Mouse (Mus musculus) hindbrain, postnatal 0 days (tissue): Measurements from ENCODE around the gene Prkca. TPM values are rescaled to one million over a fixed set of nuclear protein-coding genes. Genes with fewer than 3 reads are reported as not detected.

Experiments used
- ATAC-seq: fragments of 200-750 bp; cut with Nextera tagmentation; 2 replicates; pipeline ENCODE4 v1.8.0; 2017; ENCODE audit warnings: mild to moderate bottlenecking, moderate TSS enrichment, moderate library complexity
- DNase-seq: peaks from one replicate; pipeline ENCODE4 v3.0.0-alpha.2; 2015; ENCODE audit warnings: low spot score
- H3K27ac ChIP-seq: fragments of 300-500 bp; sonication (generic); 2 replicates; pipeline ENCODE4 v1.5.1; 2014; ENCODE audit warnings: mild to moderate bottlenecking
- H3K27me3 ChIP-seq: fragments of 300-500 bp; sonication (generic); 2 replicates; pipeline ENCODE4 v1.6.1; 2014; ENCODE audit warnings: low read length, mixed read lengths; ENCODE audit not compliant: insufficient read depth
- H3K36me3 ChIP-seq: fragments of 300-500 bp; sonication (generic); 2 replicates; pipeline ENCODE4 v1.6.1; 2014; ENCODE audit warnings: low read length, mixed read lengths; ENCODE audit not compliant: insufficient read depth
- H3K4me1 ChIP-seq: fragments of 300-500 bp; sonication (generic); 2 replicates; pipeline ENCODE4 v1.6.1; 2014; ENCODE audit warnings: antibody characterized with exemption, low read length, mixed read lengths; ENCODE audit not compliant: insufficient read depth
- H3K4me2 ChIP-seq: fragments of 300-500 bp; sonication (generic); 2 replicates; pipeline ENCODE4 v1.6.1; 2014; ENCODE audit warnings: low read depth, mild to moderate bottlenecking, low read length, moderate library complexity, mixed read lengths
- H3K4me3 ChIP-seq: fragments of 300-500 bp; sonication (generic); 2 replicates; pipeline ENCODE4 v1.5.1; 2014; ENCODE audit warnings: low read length
- H3K9ac ChIP-seq: fragments of 300-500 bp; sonication (generic); replicated peaks from 2 replicates; pipeline ENCODE4 v1.6.1; 2014; ENCODE audit warnings: mild to moderate bottlenecking, low read length, moderate library complexity, mixed read lengths
- H3K9me3 ChIP-seq: fragments of 300-500 bp; sonication (generic); 2 replicates; pipeline ENCODE4 v1.6.1; 2016; ENCODE audit warnings: low read length, mixed read lengths
- CTCF ChIP-seq: IDR thresholded peaks from 2 replicates; pipeline ENCODE4 v1.5.1; 2016; ENCODE audit warnings: antibody characterized with exemption, control low read depth, low read depth
- WGBS: fragments of 180-500 bp; shearing (Covaris S2); extraction: QIAGEN DNeasy Blood & Tissue Kit; methylation state at CpG from one replicate; pipeline ENCODE4 v1.1.7; 2014; 5-methylcytosine and 5-hydroxymethylcytosine counted together
- polyA plus RNA-seq: library from polyadenylated mRNA; unstranded; fragments of >200 nt; fragmentation: Nextera tagmentation; extraction: Ambion mirVana; gene quantifications from 2 replicates; pipeline ENCODE4 v1.2.1, GENCODE M21; 2015
- total RNA-seq: library from RNA; depleted of rRNA; stranded (reverse); fragments of >200 nt; gene quantifications from 2 replicates; pipeline ENCODE4 v1.2.3, GENCODE M21; 2014

The Prkca gene
- total and polyA plus RNA-seq, 2 experiments from 2014 or later = 8.0 to 25.0 TPM

GRCm38 (mm10) chr11:108061571-108062479, 281.9 kb downstream of the Prkca start:
- Histone ChIP-seq H3K27me3 (no peaks in the 10 kb centered on the region), H3K4me2 (no peak overlapping the region), H3K4me3 (no peak overlapping the region), H3K9me3 (no peaks in the 10 kb centered on the region), H3K36me3 (no peaks in the 10 kb centered on the region), H3K9ac (no peak overlapping the region), H3K4me1 (no peaks in the 10 kb centered on the region), H3K27ac (no peak overlapping the region)
- no peak for TF ChIP-seq CTCF
- 75% methylated on average over 17 of the region's 17 CpGs for WGBS
- DNase-seq (no peak), ATAC-seq (no peak)

- H3K4me3 ChIP-seq = no peak overlapping the region
- DNase-seq (no peak), ATAC-seq (no peak)
- no peaks in the 10 kb centered on the region for H3K4me1 ChIP-seq
- no peaks in the 10 kb centered on the region for H3K9me3 ChIP-seq
- H3K9ac ChIP-seq = no peak overlapping the region
- no peaks in the 10 kb centered on the region for H3K36me3 ChIP-seq
- no peaks in the 10 kb centered on the region for H3K27me3 ChIP-seq
- WGBS = 93% methylated on average over 6 of the region's 6 CpGs
- no peak for TF ChIP-seq CTCF
- H3K4me2 ChIP-seq = no peak overlapping the region
- H3K27ac ChIP-seq = no peak overlapping the region
Measured at GRCm38 (mm10) chr11:108057138-108057537, 286.6 kb downstream of the Prkca start.

- no peak overlapping the region for H3K4me2 ChIP-seq
- no peak for ATAC-seq
- no peak for TF ChIP-seq CTCF
- H3K27me3 ChIP-seq = no peaks in the 10 kb centered on the region
- H3K27ac ChIP-seq = no peak overlapping the region
- no peak for DNase-seq
- H3K36me3 ChIP-seq = no peaks in the 10 kb centered on the region
- no peak overlapping the region for H3K9ac ChIP-seq
- WGBS = 88% methylated on average over 3 of the region's 3 CpGs
- H3K4me3 ChIP-seq = no peak overlapping the region
- no peaks in the 10 kb centered on the region for H3K9me3 ChIP-seq
- no peaks in the 10 kb centered on the region for H3K4me1 ChIP-seq
Measured at GRCm38 (mm10) chr11:108054647-108055046, 289.1 kb downstream of the Prkca start.

- DNase-seq (no peak), ATAC-seq (no peak)
Measured at GRCm38 (mm10) chr11:108053746-108054145, 290.0 kb downstream of the Prkca start.

GRCm38 (mm10) chr11:108041669-108042068, 302.1 kb downstream of the Prkca start:
- H3K9me3 ChIP-seq = no peaks in the 10 kb centered on the region
- H3K4me3 ChIP-seq = no peak overlapping the region
- H3K27me3 ChIP-seq = no peaks in the 10 kb centered on the region
- H3K36me3 ChIP-seq = no peaks in the 10 kb centered on the region
- no peaks in the 10 kb centered on the region for H3K4me1 ChIP-seq
- DNase-seq = no peak
- WGBS = 77% methylated on average over 7 of the region's 7 CpGs
- TF ChIP-seq CTCF = no peak
- H3K4me2 ChIP-seq = no peak overlapping the region
- no peak overlapping the region for H3K9ac ChIP-seq
- no peak overlapping the region for H3K27ac ChIP-seq
- no peak for ATAC-seq

More at GRCm38 (mm10) chr11:108053746-108054145, 290.0 kb downstream of the Prkca start:
- TF ChIP-seq CTCF = no peak
- no peak overlapping the region for H3K9ac ChIP-seq
- no peaks in the 10 kb centered on the region for H3K4me1 ChIP-seq
- no peaks in the 10 kb centered on the region for H3K9me3 ChIP-seq
- no peak overlapping the region for H3K4me2 ChIP-seq
- 71% methylated on average over 10 of the region's 10 CpGs for WGBS
- no peaks in the 10 kb centered on the region for H3K27me3 ChIP-seq
- no peak overlapping the region for H3K27ac ChIP-seq
- no peaks in the 10 kb centered on the region for H3K36me3 ChIP-seq
- no peak overlapping the region for H3K4me3 ChIP-seq

GRCm38 (mm10) chr11:108040823-108041222, 302.9 kb downstream of the Prkca start:
- no peak overlapping the region for H3K27ac ChIP-seq
- H3K4me2 ChIP-seq = no peak overlapping the region
- H3K27me3 ChIP-seq = no peaks in the 10 kb centered on the region
- H3K4me1 ChIP-seq = no peaks in the 10 kb centered on the region
- H3K9ac ChIP-seq = no peak overlapping the region
- TF ChIP-seq CTCF = no peak
- H3K36me3 ChIP-seq = no peaks in the 10 kb centered on the region
- WGBS = 78% methylated on average over 2 of the region's 2 CpGs
- no peak overlapping the region for H3K4me3 ChIP-seq
- H3K9me3 ChIP-seq = no peaks in the 10 kb centered on the region
- ATAC-seq (no peak), DNase-seq (no peak)

- 86% methylated on average over 17 of the region's 17 CpGs for WGBS
- ATAC-seq = no peak
- H3K36me3 ChIP-seq = no peaks in the 10 kb centered on the region
Measured at GRCm38 (mm10) chr11:108039761-108040160, 304.0 kb downstream of the Prkca start.

More at GRCm38 (mm10) chr11:108039761-108040160, 304.0 kb downstream of the Prkca start:
- H3K4me1 ChIP-seq = no peaks in the 10 kb centered on the region
- no peak overlapping the region for H3K4me2 ChIP-seq
- H3K27ac ChIP-seq = no peak overlapping the region
- no peaks in the 10 kb centered on the region for H3K27me3 ChIP-seq
- no peak for TF ChIP-seq CTCF
- DNase-seq = no peak
- no peak overlapping the region for H3K4me3 ChIP-seq
- no peak overlapping the region for H3K9ac ChIP-seq
- no peaks in the 10 kb centered on the region for H3K9me3 ChIP-seq
